Mouse (Mus musculus): ENCODE measurements at regions not wholly inside any gene's neighbourhood (a gene's known extent, or its start where the extent isn't known, plus 50 kb on each side); places are given as distances from the start of the nearest gene placed in this dataset.
A peak's percentile ranks its signal among the peaks of the same experiment; 100 is the strongest.

DNA sequence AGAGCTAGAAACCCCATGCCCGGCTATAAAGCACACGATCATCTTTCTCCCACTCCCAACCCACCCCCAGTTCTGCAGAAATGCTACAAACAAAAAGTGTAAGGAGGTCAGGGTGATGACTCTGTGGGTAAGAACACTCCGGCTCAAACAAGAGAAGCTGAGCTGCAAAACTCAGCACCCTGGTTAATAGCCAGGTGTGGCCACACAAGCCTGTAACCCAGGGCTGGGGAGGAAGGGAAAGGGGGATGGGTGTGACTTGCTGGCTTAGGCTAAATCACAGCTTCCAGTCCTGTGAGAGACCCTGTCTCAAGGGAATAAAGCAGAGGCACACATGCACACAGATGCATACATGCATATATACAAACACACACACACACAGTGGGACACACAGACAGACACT lies 96.6 kb upstream of the Klf3 start:
- intact Hi-C loops (cut with DNase I), result no loop called here
- no peak for DNase-seq

DNA sequence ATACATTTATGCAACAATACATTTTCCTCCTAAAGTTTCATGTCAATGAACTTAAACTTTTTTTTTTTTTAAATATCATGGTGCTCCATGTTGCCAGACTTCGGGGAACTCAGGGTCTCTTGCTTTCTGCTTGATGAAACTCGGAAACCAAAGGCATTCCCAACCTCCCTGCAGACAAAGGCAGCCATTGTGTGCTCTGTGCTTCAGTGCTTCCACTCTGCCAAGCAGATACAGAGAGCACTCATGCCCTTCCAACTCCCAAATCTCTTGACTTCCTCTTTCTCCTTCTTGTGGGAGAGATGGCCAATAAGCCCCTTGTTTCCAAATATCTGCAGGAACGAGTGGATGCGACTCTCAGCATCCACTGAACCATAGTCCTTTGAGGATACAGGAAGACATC lies 94.0 kb upstream of the Klf3 start:
- no peak for DNase-seq
- intact Hi-C loops (cut with DNase I), result loop anchor here (2.0 kb wide), 1 partner anchor 30 kb away; no protein-coding TSS in a partner anchor

DNA sequence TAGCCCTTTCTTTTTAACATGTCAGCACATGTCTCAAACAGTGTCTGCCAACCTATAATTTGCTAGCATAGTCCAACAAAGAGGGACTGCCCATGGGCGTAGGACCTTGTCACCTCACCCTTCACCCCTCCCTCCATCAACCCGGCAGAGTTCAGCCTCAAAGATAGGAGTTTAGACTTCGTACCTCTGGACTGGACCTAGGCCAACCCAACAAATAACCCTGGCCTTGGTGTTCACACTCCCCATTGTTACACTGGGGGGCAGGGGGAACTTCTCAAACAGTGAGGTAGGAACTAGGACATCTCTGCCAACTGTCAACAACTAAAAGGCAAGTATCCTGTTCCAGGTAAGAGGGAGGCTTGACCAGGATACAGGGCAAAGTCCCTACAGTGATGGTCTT lies 93.0 kb upstream of the Klf3 start:
- no peak for DNase-seq
- intact Hi-C loops (cut with DNase I), result no loop called here

DNA sequence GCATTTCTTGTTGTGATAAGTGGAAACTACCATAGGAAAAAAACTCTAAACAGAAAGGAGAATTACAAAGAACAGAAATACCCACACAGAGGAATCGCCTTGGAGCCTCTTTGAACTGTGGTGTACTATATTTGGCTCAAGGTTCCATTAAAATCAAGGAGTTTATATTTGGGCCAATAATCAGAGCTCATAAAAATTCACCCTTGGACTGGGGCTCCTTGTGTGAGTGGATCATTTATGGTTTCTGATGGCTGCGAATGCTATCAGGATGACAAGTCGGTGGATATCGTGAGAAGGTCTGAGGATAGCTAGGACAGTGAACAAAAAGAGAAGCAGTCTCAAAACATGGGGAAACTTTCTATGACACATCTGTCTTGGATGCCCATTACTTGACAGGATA lies 92.2 kb upstream of the Klf3 start:
- intact Hi-C loops (cut with DNase I), result no loop called here
- no peak for DNase-seq

DNA sequence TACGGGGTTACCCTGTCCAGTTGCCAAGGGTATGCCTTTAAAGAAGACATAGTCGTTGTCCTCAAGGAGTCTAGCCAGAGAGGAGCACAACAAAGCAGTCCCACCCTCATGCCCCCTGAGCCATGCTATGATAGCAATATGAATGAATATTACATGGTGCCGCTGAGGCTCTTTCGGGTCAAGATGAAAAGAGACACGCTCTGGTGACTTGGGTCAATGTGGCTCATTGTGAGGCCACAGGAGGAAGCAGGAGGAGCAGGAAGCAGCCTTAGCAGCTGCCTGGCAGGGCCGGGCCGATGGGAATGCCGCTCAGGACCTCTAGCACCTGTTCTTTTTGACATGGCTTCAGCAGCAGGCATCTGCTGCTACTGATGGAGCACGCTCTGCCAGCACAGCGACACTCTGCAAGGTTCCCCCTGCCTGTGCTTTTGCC lies 89.0 kb upstream of the Klf3 start:
- DNase-seq, result no peak
- intact Hi-C loops (cut with DNase I), result no loop called here

DNA sequence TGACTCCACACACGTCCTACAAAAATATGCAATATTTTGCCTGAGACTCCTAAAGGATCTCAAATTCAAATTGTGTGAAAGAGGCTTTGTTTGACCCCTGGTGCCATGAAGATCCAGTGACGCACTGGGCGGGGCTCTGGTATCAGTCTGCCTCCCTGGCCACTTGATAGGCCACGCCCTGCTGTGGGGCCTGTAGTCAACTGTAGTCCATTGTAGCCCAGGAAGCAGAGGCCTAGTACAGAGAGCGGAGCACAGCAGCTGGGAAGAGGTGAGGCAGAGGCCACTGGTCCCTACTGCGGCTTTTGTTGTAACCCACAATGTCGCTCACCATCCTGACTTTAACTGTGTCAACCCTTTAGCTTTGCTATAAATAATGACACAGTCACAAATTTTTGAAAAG lies 88.5 kb upstream of the Klf3 start:
- intact Hi-C loops (cut with DNase I), result no loop called here
- no peak for DNase-seq

DNA sequence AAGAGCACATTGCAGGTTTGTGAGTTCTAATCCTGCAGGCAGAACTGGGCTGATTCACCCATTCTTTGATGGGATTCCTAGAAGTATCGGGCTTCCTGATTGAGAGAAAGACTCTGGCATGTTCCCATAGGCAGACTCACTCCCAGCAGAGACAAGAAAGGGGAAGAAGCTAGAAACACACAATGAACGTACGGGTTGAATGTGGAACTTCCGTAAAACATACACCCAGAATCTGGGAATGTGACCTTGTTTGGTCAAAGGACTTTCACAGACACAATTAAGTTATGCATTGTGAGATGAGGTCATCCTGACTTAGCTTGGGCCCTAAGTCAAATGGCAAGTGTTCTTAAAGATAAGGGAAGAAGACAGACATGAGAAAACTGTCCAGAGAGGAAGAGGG lies 86.6 kb upstream of the Klf3 start:
- intact Hi-C loops (cut with DNase I), result no loop called here
- peak; percentile 39 to 45 for DNase-seq

DNA sequence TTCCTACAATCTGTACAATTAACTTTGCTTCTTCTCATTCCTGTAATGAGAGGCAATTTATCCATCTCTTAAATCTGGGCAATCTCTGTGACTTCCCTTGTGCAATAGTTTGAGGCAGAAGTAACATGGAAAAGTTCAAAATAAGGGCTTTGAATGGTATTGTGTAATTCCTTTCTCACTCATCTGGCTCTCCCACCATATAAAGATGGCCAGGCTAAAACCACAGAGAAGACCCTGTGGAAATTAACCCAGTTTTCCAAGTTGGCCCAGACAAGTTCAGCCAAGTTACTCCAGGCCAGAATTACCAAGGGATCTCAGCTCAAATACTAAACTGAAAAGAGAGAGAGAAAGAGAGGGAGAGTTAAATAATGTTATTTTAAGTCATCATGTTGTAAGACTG lies 81.0 kb upstream of the Klf3 start:
- no peak for DNase-seq
- intact Hi-C loops (cut with DNase I), result no loop called here

DNA sequence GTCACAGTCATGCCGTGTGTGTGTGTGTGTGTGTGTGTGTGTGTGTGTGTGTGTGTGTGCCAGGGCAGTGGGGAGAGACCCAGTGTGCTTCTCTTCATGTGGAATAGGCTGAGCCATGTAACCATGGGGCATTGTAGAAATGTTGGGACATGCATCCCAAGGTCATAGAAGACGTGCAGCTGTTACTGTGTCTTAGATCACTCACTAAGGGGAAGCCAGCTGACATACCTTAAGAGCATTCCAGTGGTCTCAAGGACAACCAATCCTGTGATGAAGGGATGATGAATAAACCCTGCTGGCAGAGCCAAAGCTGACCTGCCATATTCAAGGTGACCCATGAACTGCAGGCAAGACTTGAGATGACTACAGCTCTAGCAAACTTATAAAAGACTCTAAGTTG lies 75.3 kb upstream of the Klf3 start:
- intact Hi-C loops (cut with DNase I), result no loop called here
- no peak for DNase-seq

DNA sequence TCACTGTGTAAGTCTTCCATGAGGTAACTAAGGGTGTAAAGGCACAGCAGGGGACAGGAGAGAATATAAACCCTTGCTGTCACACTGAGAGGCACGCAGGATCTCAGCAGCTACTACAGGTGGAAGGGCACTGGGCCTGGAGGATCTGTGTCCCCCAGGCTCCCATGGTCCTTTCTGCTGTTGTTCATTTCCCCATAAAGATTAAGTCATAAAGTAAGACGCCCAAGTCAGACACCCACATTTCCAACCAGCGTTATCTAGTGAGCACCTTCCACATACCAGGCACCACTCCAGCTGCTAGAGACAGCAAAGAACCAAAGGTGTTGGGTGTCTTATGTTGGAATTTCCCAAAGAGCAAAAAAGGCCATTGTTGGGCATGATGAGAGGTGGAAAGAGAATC lies 70.8 kb upstream of the Klf3 start:
- no peak for DNase-seq
- intact Hi-C loops (cut with DNase I), result no loop called here

DNA sequence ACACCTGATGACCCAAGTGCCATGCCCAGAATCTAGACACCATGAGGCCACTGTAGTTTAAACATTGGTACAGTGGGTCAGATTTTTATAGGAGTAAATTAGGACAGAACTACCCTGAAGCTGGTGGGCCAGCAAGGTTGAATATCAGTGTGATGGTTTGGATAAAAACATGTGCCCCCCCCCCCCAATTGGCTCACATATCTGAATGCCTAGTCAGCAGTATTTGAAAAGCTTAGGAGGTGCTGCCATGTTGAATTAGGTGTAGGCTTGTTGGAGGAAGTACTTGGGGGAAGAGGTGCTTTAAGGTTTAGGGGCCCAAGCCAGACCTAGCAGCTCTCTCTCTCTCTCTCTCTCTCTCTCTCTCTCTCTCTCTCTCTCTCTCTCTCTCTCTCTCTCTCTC lies 66.2 kb upstream of the Klf3 start:
- DNase-seq, result no peak
- intact Hi-C loops (cut with DNase I), result no loop called here

DNA sequence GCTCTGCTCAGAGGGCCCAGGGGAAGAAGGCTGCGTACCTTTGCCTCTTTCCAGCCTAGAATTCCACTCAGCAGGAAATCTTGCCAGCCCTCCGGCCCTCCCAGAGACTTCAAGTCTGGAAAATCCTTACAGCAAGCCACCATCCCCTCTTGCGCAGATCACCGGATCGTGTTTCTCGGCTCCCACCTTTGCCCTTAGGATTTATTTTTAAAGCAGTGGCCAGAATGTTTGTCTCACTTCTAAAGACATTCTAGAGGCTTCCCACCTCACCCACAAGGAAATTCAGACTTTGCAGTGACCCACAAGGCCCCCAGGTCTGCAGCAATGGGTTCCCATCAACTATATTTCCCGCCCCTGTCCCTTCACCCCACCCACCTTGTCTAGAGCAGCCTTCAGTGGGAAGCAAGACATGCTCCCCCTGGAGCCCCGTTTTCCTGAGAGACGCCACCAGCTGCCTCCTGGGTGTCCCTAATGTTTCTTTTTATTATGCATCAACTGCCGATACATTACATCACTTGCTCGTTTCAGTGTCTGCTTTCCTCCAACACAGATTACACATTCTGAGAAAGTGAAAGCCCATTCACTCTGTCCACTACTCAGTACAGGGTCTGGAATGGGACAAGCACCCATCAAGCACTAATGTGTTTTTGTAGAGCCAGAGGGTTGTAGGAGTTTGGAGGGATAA lies 65.0 kb upstream of the Klf3 start:
- intact Hi-C loops (cut with DNase I), result loop anchor here (2.0 kb wide), 1 partner anchor 29 kb away; no protein-coding TSS in a partner anchor
- no peak for DNase-seq

DNA sequence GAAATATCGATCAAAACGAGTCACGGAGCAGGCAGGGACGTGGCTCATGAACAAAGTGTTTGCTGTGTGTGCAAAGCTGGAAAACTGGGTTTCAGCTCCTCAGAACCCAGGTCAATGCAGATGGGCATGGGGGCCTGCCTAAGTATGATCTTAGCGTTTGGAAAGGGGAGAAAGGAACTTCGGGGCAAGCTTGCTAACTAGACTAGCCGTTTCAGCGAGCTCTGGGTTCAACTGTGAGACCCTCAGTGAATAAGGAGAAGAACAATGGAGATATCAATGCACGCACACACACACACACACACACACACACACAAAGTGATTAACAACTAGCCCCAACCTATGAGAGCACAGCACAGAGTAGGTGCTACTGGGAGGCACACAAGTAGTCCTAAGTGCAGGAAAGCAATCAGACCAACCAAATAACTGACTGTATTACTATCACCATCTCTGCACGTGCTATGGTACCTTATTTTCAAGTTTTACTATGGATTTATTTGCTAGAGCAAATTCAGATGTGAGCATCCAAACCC lies 64.3 kb upstream of the Klf3 start:
- no peak for DNase-seq

DNA sequence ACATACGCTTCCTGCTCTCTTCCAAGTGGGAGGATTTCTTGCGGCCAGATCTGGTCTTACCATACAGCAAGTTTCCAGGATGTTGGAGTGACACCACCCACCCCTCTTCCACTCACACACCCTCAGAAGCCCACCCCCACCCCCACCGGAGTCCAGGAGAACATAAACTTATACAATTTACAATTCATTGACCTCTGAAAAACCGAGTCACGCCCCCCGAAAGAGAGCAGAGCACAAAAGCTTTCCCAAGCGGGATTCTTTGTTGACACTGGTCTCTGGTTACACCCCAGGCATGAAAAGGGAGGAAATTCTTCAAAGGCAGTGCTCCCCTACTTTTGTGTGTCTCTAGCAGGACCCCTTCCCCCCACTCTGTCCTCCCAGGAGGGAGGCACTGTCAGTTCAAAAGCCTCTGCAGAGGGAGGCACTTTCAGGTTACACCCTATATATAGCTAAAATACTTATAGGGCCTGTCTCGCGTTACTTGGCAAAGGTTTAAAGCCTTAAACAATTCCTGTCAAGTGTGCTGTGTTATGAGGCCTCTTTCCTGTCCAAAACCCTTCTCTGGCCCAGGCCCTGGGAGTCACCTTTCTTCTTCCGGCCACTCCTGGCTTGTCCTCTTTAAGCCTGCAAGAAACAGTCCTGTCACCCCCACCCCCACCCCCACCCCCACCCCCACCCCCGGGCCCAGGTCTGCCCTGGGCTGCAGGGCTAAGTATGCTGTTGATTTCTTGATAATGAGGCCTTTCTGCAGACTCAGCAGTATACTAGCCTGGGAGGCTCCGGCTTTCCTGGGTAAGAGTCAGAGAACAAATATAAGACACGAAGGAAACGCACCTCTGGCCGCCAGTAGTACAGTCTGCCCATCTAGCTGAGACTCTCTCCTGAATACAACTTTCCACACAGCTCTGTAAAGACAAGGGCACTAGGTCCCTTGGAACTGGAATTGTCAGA lies 63.6 kb upstream of the Klf3 start:
- intact Hi-C loops (cut with DNase I), result loop anchor here (2.0 kb wide), 1 partner anchor 31 kb away; no protein-coding TSS in a partner anchor
- peak in 1 of 2 experiments; percentile 18 for DNase-seq

More for the DNA sequence above, 64.3 kb upstream of the Klf3 start:
- intact Hi-C loops (cut with DNase I), result loop anchor here (2.0 kb wide), 1 partner anchor 30 kb away; no protein-coding TSS in a partner anchor

DNA sequence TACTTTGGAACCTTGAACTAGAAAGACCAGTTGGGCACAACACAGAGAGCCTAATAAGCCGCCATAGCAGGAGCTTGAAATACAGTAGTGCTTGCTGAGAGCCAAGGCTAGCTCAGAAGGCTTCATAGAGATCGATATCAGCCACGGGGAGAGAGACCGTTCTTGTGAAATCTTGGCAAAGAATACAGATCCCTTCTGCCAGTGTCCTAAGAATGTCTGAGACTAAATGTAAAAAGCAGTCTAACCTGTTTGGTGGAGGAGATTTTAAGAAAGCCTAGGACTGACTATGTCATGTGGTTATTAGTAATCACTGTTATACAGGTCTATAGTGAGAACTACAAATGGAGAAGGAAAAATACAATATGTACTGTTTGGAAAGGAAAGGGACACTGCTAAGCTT lies 59.1 kb upstream of the Klf3 start:
- DNase-seq, result no peak
- intact Hi-C loops (cut with DNase I), result no loop called here

DNA sequence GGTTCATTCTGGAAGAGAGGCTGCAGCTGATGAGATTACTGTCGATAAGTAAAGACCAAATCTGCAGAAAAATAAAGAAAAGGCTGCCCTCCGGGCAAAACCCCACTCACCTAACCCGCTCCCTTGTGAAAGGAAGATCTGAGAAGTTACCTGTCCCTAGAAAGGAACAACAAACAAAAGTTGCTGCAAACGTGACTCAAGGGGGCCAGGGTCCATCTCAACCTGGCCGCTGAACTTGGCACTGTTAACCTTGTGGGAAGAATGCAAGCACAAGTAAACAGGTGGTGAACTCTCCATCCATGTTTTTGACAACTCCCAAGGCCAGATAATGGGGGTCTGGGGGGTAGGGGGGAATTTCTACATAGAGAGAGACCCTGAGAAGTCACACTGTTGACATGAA lies 58.7 kb upstream of the Klf3 start:
- no peak for DNase-seq
- intact Hi-C loops (cut with DNase I), result no loop called here

DNA sequence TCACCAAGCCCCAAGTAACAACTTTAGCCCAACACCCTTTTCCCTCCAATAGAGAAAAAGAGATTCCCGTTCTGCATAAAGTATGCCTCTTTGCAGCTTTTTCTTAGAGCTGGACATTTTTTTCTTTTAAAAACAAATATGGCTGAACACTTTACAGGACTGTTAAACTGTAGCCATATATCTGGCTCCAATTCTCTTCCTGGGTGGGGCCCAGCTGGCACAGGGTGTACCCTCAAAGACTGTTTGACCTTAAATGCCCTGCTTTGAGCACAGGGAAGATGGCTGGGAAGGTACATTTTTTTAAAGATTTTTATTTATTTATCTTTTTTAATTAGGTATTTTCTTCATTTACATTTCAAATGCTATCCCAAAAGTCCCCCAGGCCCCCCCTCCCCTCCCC lies 55.7 kb upstream of the Klf3 start:
- no peak for DNase-seq
- intact Hi-C loops (cut with DNase I), result no loop called here

DNA sequence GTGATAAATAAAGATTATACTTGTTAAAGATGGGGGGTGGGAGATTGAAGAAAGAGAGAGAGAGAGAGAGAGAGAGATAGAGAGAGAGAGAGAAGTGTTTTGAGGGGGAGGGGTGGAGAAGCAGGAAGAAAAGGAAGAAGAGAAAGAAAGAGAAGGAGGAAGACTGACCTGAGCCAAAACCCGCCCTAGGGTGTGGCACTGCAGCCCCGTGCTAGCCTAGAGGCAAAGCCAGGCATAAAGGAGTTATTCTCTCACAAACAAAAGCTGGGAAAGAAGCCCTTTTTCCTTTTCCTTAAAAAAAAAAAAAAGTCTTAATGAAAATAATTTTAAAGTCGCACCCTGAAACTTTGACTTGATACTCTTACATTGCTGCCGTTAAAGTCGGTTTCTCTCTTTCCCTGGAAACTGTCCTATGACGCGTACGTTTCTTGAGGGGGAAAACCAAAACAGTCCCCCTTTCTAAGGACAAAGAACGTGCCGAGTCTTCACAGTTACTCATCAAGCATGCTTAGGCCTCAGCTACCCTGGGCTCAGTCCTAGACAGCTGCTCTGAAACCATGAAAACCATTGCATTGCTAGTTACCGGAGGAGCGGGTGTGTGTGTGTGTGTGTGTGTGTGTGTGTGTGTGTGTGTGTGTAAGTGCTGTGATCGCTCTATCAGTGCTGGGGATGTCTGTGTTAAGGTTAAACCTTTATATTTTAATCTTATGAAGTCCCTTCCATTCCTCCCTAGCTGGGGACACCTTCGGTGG lies 53.6 kb upstream of the Klf3 start:
- intact Hi-C loops (cut with DNase I), result no loop called here
- no peak for DNase-seq

DNA sequence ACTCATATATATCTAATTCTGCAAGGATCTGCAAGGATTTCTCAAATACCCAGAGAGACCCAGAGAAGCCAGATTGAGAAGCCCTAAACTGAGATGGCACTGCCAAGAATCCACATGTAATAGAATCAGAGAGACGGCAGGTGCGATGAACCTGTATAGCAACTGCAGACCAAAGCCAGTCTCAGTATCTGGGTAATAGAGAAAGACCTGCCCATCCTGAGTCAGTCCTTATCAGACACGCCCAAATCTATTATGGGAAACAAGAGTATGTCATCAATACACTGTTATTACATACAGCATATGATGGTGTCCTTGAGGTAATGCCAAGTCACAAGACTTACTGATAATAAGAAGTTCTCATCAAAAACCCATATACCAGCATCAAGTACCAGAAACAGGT lies 52.8 kb upstream of the Klf3 start:
- no peak for DNase-seq
- intact Hi-C loops (cut with DNase I), result no loop called here

DNA sequence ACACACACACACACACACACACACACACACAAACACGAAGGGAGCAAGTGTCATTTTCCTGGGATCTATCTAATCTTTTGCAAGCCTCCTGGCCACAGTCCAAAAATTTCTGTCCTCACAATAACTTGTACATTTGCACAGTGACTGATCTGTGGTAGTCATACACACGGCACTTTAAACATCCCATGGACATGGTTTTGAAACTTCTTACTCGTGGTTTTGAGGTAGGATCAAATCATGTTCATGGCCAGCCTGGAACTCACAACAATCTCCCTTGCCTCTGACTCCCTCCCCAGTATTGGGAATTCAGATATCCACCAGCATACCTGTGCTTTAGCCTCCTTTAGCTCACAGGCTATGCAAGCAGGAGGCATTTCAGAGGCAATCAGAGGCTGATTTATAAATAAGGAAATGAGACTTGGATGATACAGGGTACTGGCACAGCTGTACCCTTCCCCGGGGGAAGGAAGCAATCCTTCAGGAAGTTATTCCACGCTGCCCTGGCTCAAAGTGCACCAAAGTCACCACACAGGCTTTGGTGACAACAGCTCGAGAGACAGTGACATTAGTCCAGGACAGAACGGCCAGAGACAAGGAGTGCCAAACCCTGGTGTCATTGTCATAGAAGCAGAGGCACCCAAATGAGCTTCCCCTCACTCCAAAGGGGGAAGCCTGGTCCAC lies 52.1 kb upstream of the Klf3 start:
- peak in 1 of 2 experiments; percentile 9 for DNase-seq
- intact Hi-C loops (cut with DNase I), result no loop called here
